In the genomic region with DNA sequence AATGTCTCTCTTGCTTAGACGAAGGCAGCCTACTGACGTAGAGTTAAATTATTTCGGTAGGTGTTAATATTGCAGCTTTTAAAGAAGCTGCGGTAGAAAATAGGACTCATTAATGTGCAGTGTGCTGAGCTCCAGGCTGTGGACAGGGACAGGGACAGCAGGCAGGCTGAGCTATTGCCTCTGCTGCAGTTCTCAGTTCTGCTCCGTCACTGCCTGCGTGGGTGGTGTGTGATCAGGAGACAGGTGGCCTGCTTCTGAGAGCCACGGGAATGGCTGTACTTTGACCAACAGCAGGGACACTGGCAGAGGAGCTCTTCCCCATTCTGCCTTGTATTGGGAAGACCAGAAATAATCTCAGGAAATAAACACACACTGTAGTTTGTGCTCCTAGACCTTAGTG, we compare ENCODE assay signal across 11 mouse cellular contexts. TPM values are rescaled to one million over a fixed set of nuclear protein-coding genes. Genes with fewer than 3 reads are reported as not detected.
DNase-seq lines count a peak whose midpoint lies in the region; ATAC-seq lines count a peak whose summit lies in the region.
"Had no signal": no experiment of that assay in that cellular context is flagged by ENCODE, and none has a peak within 500 bp of the region (broad histone marks: within the 10 kb centered on the region; RNA-seq: fewer than 3 reads in every experiment).

No protein-coding gene starts in this region.

- no peaks in the 10 kb centered on the region for H3K27me3 ChIP-seq in kidney, embryonic 14.5 days (ENCODE audit: control insufficient read depth, insufficient read depth, low read length)
- no peaks in the 10 kb centered on the region for H3K27me3 ChIP-seq in kidney, embryonic 16.5 days (ENCODE audit: insufficient read depth, low read length)
- H3K27me3 ChIP-seq: embryonic facial prominence, embryonic 13.5 days; neural tube, embryonic 13.5 days; Patski had no signal

- no peak overlapping the region for H3K9ac ChIP-seq in kidney, embryonic 14.5 days (ENCODE audit: low read depth, low read length)
- H3K9ac ChIP-seq in kidney, embryonic 16.5 days (replicated peaks; ENCODE audit: low read length), result no peak overlapping the region
- H3K9ac ChIP-seq: embryonic facial prominence, embryonic 13.5 days; neural tube, embryonic 13.5 days had no signal

- 0 out of 2 replicates have a peak, but pooled peaks have one; percentile 55 for ATAC-seq in kidney, embryonic 14.5 days (ENCODE audit: low FRiP score, low TSS enrichment)
- ATAC-seq in kidney, embryonic 16.5 days (ENCODE audit: low FRiP score, low TSS enrichment), result no peak; the same call in 1 of the 2 replicates
- ATAC-seq: Patski had no signal

- no peak overlapping the region for H3K4me3 ChIP-seq in kidney, embryonic 14.5 days (ENCODE audit: low read length)
- no peak overlapping the region for H3K4me3 ChIP-seq in kidney, embryonic 16.5 days (ENCODE audit: low read length)
- H3K4me3 ChIP-seq: embryonic facial prominence, embryonic 13.5 days; neural tube, embryonic 13.5 days had no signal

- no peaks in the 10 kb centered on the region for H3K9me3 ChIP-seq in kidney, embryonic 14.5 days (ENCODE audit: control insufficient read depth, low read length)
- H3K9me3 ChIP-seq in kidney, embryonic 16.5 days (ENCODE audit: low read length), result no peaks in the 10 kb centered on the region
- H3K9me3 ChIP-seq: embryonic facial prominence, embryonic 13.5 days; neural tube, embryonic 13.5 days had no signal

- no peak overlapping the region for H3K4me2 ChIP-seq in kidney, embryonic 14.5 days (replicated peaks; ENCODE audit: low read depth, low read length)
- H3K4me2 ChIP-seq in kidney, embryonic 16.5 days (replicated peaks; ENCODE audit: low read depth, low read length), result no peak overlapping the region
- H3K4me2 ChIP-seq: embryonic facial prominence, embryonic 13.5 days; neural tube, embryonic 13.5 days had no signal

- H3K27ac ChIP-seq in kidney, embryonic 14.5 days (ENCODE audit: low read depth, low read length), result no peak overlapping the region
- no peak overlapping the region for H3K27ac ChIP-seq in kidney, embryonic 16.5 days (ENCODE audit: low read length)
- H3K27ac ChIP-seq: embryonic facial prominence, embryonic 13.5 days; neural tube, embryonic 13.5 days had no signal

- no peaks in the 10 kb centered on the region for H3K36me3 ChIP-seq in kidney, embryonic 14.5 days (ENCODE audit: control insufficient read depth, insufficient read depth, low read length)
- no peaks in the 10 kb centered on the region for H3K36me3 ChIP-seq in kidney, embryonic 16.5 days (ENCODE audit: insufficient read depth, low read length)
- H3K36me3 ChIP-seq: embryonic facial prominence, embryonic 13.5 days; neural tube, embryonic 13.5 days had no signal

- no peaks in the 10 kb centered on the region for H3K4me1 ChIP-seq in kidney, embryonic 14.5 days (ENCODE audit: control insufficient read depth, insufficient read depth, low read length)
- H3K4me1 ChIP-seq in kidney, embryonic 16.5 days (ENCODE audit: insufficient read depth, low read length), result no peaks in the 10 kb centered on the region
- H3K4me1 ChIP-seq: embryonic facial prominence, embryonic 13.5 days; neural tube, embryonic 13.5 days had no signal

- WGBS in kidney, embryonic 14.5 days, result 44% methylated on average over 7 of the region's 7 CpGs
- WGBS in kidney, embryonic 16.5 days, result 33% methylated on average over 7 of the region's 7 CpGs

- peak; percentile 64 to 72 for DNase-seq in frontal cortex, postnatal 14 days (ENCODE audit: low spot score in 2 of 2)
- DNase-seq in left cerebral cortex, adult 18-20 months (ENCODE audit: low spot score in 2 of 2), result peak; percentile 84 to 90
- DNase-seq in right cerebral cortex, postnatal 4 days, result peak; percentile 30
- no peak for DNase-seq in lung, postnatal 25 days (ENCODE audit: low spot score)
- DNase-seq in urinary bladder, adult 18-20 months (ENCODE audit: low spot score in 2 of 2), result no peak
- DNase-seq in urinary bladder, postnatal 36 days (ENCODE audit: low spot score in 2 of 2), result no peak

RNA-seq across cellular contexts. Expression of a gene that starts 8.7 kb away (rescaled TPM):
- 0.29 TPM in 1 of 2 replicates, not detected in the other for polyA plus RNA-seq in kidney, embryonic 14.5 days (2014; fragmentation: Nextera tagmentation; extraction: Ambion mirVana)
- 3.5 and 6.0 TPM in 2 replicates for polyA plus RNA-seq in kidney, embryonic 16.5 days (2015; fragmentation: Nextera tagmentation; extraction: Ambion mirVana)
- not detected for total RNA-seq in left cerebral cortex, adult 18-20 months (2021)

Comparison
In these comparisons a context has a peak if more than half of its experiments do, and no peak if none do; other contexts are left out.
1. DNase-seq: peak in frontal cortex, postnatal 14 days (2 of 2), left cerebral cortex, adult 18-20 months (2 of 2) and right cerebral cortex, postnatal 4 days (single experiment); none in lung, postnatal 25 days (single experiment), urinary bladder, adult 18-20 months (0 of 2) and urinary bladder, postnatal 36 days (0 of 2).